Mouse (Mus musculus): Measurements from ENCODE around the gene B230307C23Rik. TPM values are rescaled to one million over a fixed set of nuclear protein-coding genes. Genes with fewer than 3 reads are reported as not detected.
"Not testable (repeated sequence)": the region's sequence is repeated elsewhere in the genome, so short reads cannot be mapped to it uniquely, and the experiment has no call there.

The B230307C23Rik gene
- polyA plus RNA-seq, 1 experiment from 2014 or later: 20.1 TPM

DNA sequence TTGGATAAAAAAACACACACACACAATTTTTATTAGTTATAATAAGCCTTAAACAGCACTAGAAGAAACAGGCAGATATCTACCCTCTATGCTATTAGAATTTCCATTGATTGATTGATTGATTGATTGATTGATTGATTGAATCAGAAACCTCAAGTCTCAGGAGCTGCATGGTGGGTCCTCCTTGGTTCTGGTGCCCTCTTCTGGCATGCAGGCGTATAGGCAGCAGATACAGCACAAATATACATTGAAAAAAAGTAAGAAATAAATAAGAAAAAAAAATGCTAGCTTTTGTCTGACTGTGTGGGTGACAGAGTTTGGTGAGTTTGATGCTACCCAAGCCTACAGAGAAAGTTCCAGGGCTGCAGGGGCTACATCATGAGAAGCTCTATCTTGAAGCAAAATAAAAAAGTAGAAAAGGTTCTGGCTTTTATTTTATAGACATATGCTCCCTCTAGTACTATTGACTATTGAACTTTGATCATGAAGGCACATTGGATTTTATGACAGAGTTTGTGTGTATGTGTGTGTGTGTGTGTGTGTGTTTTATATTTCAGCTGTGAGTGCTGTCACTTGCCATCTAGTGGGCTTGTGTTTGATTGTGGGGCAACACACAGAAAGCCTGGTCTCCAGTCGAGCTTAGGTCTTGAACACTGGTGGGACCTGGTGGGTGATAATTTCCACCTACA is 25.7 kb downstream of the B230307C23Rik start:
- H3K27me3 ChIP-seq: no peaks in the 10 kb centered on the region
- peaks cover 3% of the 10 kb centered on the region; the same call in 1 of the 2 replicates for H3K36me3 ChIP-seq
- H3K9ac ChIP-seq: no peak overlapping the region
- no peak overlapping the region for H3K4me3 ChIP-seq
- no peak overlapping the region for H3K4me2 ChIP-seq
- 76% methylated on average over 2 of the region's 2 CpGs for WGBS
- no peaks in the 10 kb centered on the region for H3K4me1 ChIP-seq
- H3K9me3 ChIP-seq: no peaks in the 10 kb centered on the region; the same call in 1 of the 2 replicates
- ATAC-seq (ENCODE audit: borderline replicate concordance, extremely low read depth, low FRiP score, low TSS enrichment): no peak
- no peak overlapping the region for H3K27ac ChIP-seq

DNA sequence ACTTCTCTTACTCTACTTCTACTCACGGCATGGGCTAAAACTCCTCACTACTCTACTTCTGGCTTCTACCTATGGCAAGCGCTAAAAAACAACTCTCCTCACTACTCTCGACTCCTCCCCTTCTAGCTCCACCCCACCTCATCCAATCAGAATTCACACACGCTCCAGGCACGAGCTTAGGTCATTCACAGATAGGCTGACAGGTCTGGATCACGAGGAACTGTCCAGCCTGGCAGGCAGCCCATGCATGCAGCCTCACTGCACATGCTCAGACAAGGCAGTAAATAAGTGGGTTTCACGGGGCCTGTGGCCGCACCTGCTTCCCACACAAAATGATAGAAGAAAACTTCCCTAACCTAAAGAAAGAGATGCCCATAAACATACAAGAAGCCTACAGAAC is 29.1 kb downstream of the B230307C23Rik start:
- not testable (repeated sequence) for ATAC-seq (ENCODE audit: borderline replicate concordance, extremely low read depth, low FRiP score, low TSS enrichment); H3K9me3 ChIP-seq; H3K36me3 ChIP-seq; H3K27me3 ChIP-seq; H3K4me3 ChIP-seq; H3K27ac ChIP-seq; H3K4me2 ChIP-seq; H3K9ac ChIP-seq; H3K4me1 ChIP-seq
- 84% methylated on average over 8 of the region's 8 CpGs for WGBS

DNA sequence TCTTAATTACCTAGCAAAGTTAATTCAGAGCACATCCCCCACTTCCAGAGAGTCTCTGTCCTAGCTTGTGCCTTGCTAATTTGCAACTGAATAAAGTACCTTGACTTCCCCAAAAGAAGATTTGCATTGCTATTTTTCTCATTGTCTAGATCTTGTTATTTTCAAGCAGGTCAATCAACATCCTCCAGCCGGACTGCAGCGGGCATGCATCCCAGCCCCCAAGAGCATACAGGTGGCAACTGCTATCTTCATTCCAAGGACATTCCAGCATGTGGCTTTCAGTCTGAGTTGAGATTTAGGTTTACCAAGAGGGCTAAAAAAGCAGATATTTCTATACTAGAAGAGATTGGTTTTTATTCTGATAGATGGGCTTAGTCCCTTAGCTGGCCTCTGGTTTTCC is 37.9 kb downstream of the B230307C23Rik start:
- peaks cover 12% of the 10 kb centered on the region for H3K9me3 ChIP-seq
- H3K4me1 ChIP-seq; H3K27ac ChIP-seq; H3K4me2 ChIP-seq; ATAC-seq (ENCODE audit: borderline replicate concordance, extremely low read depth, low FRiP score, low TSS enrichment); H3K27me3 ChIP-seq; H3K9ac ChIP-seq; H3K4me3 ChIP-seq; H3K36me3 ChIP-seq: not testable (repeated sequence)
- WGBS: 92% methylated on average over 2 of the region's 2 CpGs

DNA sequence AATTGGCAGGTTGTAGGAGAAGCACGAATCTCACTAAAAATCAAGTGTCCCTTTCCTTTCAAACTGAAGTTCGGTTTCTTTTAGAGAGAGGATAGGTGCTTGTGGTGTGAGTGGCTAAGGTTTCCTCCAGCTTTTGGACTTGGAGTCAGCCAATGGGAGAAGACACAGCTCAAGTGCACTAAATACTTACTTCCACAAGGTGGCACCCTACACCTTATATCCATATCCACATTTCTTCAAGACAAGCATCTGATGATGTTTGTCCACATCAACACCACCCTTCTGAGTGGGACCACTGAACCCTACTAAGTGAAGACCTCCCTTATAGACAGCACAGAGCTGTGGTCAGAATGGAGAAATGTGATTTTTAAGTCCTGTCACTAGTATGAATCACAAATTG is 44.6 kb downstream of the B230307C23Rik start:
- Histone ChIP-seq H3K9ac (no peak overlapping the region), H3K4me2 (no peak overlapping the region), H3K36me3 (peaks cover 6% of the 10 kb centered on the region; the same call in 1 of the 2 replicates), H3K27me3 (no peaks in the 10 kb centered on the region), H3K27ac (no peak overlapping the region), H3K4me3 (no peak overlapping the region), H3K4me1 (no peaks in the 10 kb centered on the region), H3K9me3 (peaks cover 7% of the 10 kb centered on the region)
- WGBS: 80% methylated on average over 2 of the region's 2 CpGs
- ATAC-seq (ENCODE audit: borderline replicate concordance, extremely low read depth, low FRiP score, low TSS enrichment): no peak

DNA sequence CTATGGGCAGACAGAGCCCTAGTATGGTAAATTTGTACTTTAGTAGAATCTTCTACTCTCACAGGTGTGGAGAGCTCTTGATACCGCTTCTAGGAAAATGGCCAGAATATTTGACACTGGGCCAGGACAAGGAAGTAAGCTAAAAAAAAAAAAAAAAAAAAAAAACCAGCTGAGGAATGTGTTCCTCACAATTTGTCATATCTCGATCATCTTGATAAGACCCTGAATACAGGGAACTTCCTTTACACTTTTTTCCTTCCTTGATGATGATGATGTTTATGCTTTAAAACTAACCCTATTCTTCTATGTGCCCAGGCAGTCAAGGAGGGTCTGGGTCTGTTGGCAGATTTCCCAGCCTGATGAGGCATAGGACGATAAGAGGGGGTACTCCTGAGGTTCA is 82.3 kb downstream of the B230307C23Rik start:
- H3K4me3 ChIP-seq: not testable (repeated sequence)
- WGBS: 61% methylated on average over 3 of the region's 3 CpGs

DNA sequence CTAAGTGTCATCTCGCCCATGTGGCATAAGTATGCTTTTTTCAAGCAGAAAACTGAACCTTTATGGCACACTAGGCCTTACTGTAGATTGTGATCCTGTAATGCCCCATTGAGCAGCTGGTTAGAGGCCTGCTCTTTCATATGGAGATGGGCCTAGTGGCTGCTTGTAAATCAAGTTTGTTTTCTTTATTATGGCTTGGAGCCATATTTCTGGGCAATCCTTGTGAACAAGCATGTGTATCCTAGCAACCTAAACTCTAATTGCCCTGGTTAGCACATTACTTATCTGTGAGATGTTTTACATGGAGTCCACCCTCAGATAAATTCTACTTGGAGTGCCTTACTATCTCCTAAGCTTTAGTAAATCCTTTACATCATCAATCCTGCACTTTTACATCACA is 84.0 kb downstream of the B230307C23Rik start:
- 78% methylated on average over 1 of the region's 1 CpGs for WGBS
- Histone ChIP-seq H3K4me1 (peaks cover 12% of the 10 kb centered on the region; the same call in 1 of the 2 replicates), H3K27ac (peak overlapping the region; percentile 92; the same call in 1 of the 2 replicates), H3K9ac (peak overlapping the region; percentile 61), H3K4me3 (peak overlapping the region; percentile 86), H3K4me2 (peak overlapping the region; percentile 81)
- not testable (repeated sequence) for ATAC-seq (ENCODE audit: borderline replicate concordance, extremely low read depth, low FRiP score, low TSS enrichment); H3K36me3 ChIP-seq; H3K9me3 ChIP-seq; H3K27me3 ChIP-seq

More for the DNA sequence above, 82.3 kb downstream of the B230307C23Rik start:
- not testable (repeated sequence) for H3K4me2 ChIP-seq; H3K9me3 ChIP-seq; H3K9ac ChIP-seq; ATAC-seq (ENCODE audit: borderline replicate concordance, extremely low read depth, low FRiP score, low TSS enrichment); H3K27me3 ChIP-seq; H3K36me3 ChIP-seq
- 0 out of 2 replicates have a peak overlapping the region, but pooled peaks have one; percentile 6 for H3K27ac ChIP-seq
- H3K4me1 ChIP-seq: peaks cover 12% of the 10 kb centered on the region; the same call in 1 of the 2 replicates

Other genes with a start within 250 kb of the B230307C23Rik start
- 15.5 and 16.0 TPM in 2 replicates for gene Ripk4, start 233.5 kb upstream of the B230307C23Rik start, polyA plus RNA-seq (2015; fragmentation: Nextera tagmentation; extraction: Ambion mirVana)
- gene Prdm15, start 145.5 kb upstream of the B230307C23Rik start, polyA plus RNA-seq (2015; fragmentation: Nextera tagmentation; extraction: Ambion mirVana): 9.5 and 10.9 TPM in 2 replicates
- gene C2cd2, start 34.7 kb upstream of the B230307C23Rik start, polyA plus RNA-seq (2015; fragmentation: Nextera tagmentation; extraction: Ambion mirVana): 25.1 and 25.3 TPM in 2 replicates
- 11.0 and 11.2 TPM in 2 replicates for gene Zbtb21, start 34.7 kb upstream of the B230307C23Rik start, polyA plus RNA-seq (2015; fragmentation: Nextera tagmentation; extraction: Ambion mirVana)
- gene A630089N07Rik, start 85.1 kb downstream of the B230307C23Rik start, polyA plus RNA-seq (2015; fragmentation: Nextera tagmentation; extraction: Ambion mirVana): 20.2 and 23.4 TPM in 2 replicates

All from lung, embryonic 15.5 days (tissue).